Mouse (Mus musculus) MEL (cell line): Measurements from ENCODE around the gene Gm49325. TPM values are rescaled to one million over a fixed set of nuclear protein-coding genes. Genes with fewer than 3 reads are reported as not detected.

Experiments
- DNase-seq: peaks from one replicate; pipeline ENCODE4 v3.0.0; 2011; ENCODE audit warnings: low read depth, low spot score
- H3K27ac ChIP-seq: 2 replicates; pipeline ENCODE4 v1.5.1; 2012; ENCODE audit warnings: low read depth, mild to moderate bottlenecking, control low read depth, low read length, moderate library complexity; ENCODE audit not compliant: control insufficient read depth
- H3K27me3 ChIP-seq, 2 experiments: fragments of 150-350 bp in 1 of 2; sonication (generic) in 1 of 2; 2 replicates each; pipeline ENCODE4 v1.6.1; 2012; ENCODE audit warnings: low read length in 2 of 2, mild to moderate bottlenecking in 2 of 2, improper control_type of control experiment in 1 of 2, moderate library complexity in 1 of 2; ENCODE audit not compliant: insufficient read depth in 2 of 2, control insufficient read depth in 1 of 2
- H3K36me3 ChIP-seq, 2 experiments: 2 replicates each; pipeline ENCODE4 v1.6.1; 2012 to 2014; ENCODE audit warnings: low read length in 2 of 2, improper control_type of control experiment in 1 of 2, inconsistent platforms in 1 of 2, mild to moderate bottlenecking in 1 of 2; ENCODE audit not compliant: insufficient read depth in 2 of 2, control insufficient read depth in 1 of 2
- H3K4me1 ChIP-seq, 2 experiments: fragments of 150-350 bp in 1 of 2; sonication (generic) in 1 of 2; 2 replicates each; pipeline ENCODE4 v1.6.1; 2012; ENCODE audit warnings: low read length in 2 of 2, improper control_type of control experiment in 1 of 2, mild to moderate bottlenecking in 1 of 2; ENCODE audit not compliant: insufficient read depth in 2 of 2, control insufficient read depth in 1 of 2
- H3K4me3 ChIP-seq, 2 experiments: fragments of 150-350 bp in 1 of 2; sonication (generic) in 1 of 2; 2 replicates each; pipeline ENCODE4 v1.5.1; 2012; ENCODE audit warnings: low read depth in 2 of 2, low read length in 2 of 2, mild to moderate bottlenecking in 2 of 2, moderate library complexity in 2 of 2, control low read depth in 1 of 2, improper control_type of control experiment in 1 of 2; ENCODE audit not compliant: control insufficient read depth in 1 of 2, insufficient read depth in 1 of 2
- H3K79me2 ChIP-seq: 2 replicates; pipeline ENCODE4 v1.6.1; 2012; ENCODE audit warnings: mild to moderate bottlenecking, low read length, moderate library complexity; ENCODE audit not compliant: control insufficient read depth, poor library complexity, insufficient read depth
- H3K9ac ChIP-seq: 2 replicates; pipeline ENCODE4 v1.6.1; 2012; ENCODE audit warnings: low read depth, mild to moderate bottlenecking, control low read depth, low read length, moderate library complexity; ENCODE audit not compliant: control insufficient read depth, poor library complexity, severe bottlenecking
- H3K9me3 ChIP-seq: fragments of 150-350 bp; sonication (generic); replicated peaks from 2 replicates; pipeline ENCODE4 v1.6.1; 2012; ENCODE audit warnings: mild to moderate bottlenecking, low read length, improper control_type of control experiment, moderate library complexity; ENCODE audit not compliant: insufficient read depth
- CHD1 ChIP-seq: IDR thresholded peaks from 2 replicates; pipeline ENCODE4 v1.6.1; 2012; ENCODE audit warnings: low read depth, mild to moderate bottlenecking, inconsistent platforms, low read length, improper control_type of control experiment
- CTCF ChIP-seq, 3 experiments: IDR thresholded peaks in 2 of 3; conservative IDR thresholded peaks in 1 of 3; 2 replicates each; pipeline ENCODE4 v1.5.1; 2011 to 2012; ENCODE audit warnings: low read length in 3 of 3, low read depth in 2 of 3, mild to moderate bottlenecking in 2 of 3, improper control_type of control experiment in 1 of 3, inconsistent platforms in 1 of 3, mixed read lengths in 1 of 3, moderate library complexity in 1 of 3; ENCODE audit not compliant: control insufficient read depth in 1 of 3, insufficient read depth in 1 of 3, poor library complexity in 1 of 3, severe bottlenecking in 1 of 3
- ETS1 ChIP-seq: IDR thresholded peaks from 2 replicates; pipeline ENCODE4 v1.6.1; 2012; ENCODE audit warnings: low read depth, mild to moderate bottlenecking, inconsistent platforms, low read length, improper control_type of control experiment, moderate library complexity
- GABPA ChIP-seq: IDR thresholded peaks from 2 replicates; pipeline ENCODE4 v1.6.1; 2012; ENCODE audit warnings: low read depth, mild to moderate bottlenecking, inconsistent platforms, low read length, improper control_type of control experiment, moderate library complexity
- MAX ChIP-seq: IDR thresholded peaks from 2 replicates; pipeline ENCODE4 v1.6.1; 2011; ENCODE audit warnings: low read length, improper control_type of control experiment
- MEF2A ChIP-seq: IDR thresholded peaks from 2 replicates; pipeline ENCODE4 v1.6.1; 2014; ENCODE audit warnings: low read depth, mild to moderate bottlenecking, inconsistent platforms, low read length, improper control_type of control experiment; ENCODE audit not compliant: poor library complexity, insufficient replicate concordance, severe bottlenecking; ENCODE audit errors: extremely low read depth
- MXI1 ChIP-seq: IDR thresholded peaks from 2 replicates; pipeline ENCODE4 v1.6.1; 2011; ENCODE audit warnings: mild to moderate bottlenecking, low read depth, low read length, improper control_type of control experiment
- MYB ChIP-seq: IDR thresholded peaks from 2 replicates; pipeline ENCODE4 v1.6.1; 2011; ENCODE audit warnings: mild to moderate bottlenecking, low read depth, low read length, improper control_type of control experiment
- MYC ChIP-seq: IDR thresholded peaks from 2 replicates; pipeline ENCODE4 v1.6.1; 2011; ENCODE audit warnings: low read depth, mild to moderate bottlenecking, low read length, improper control_type of control experiment, moderate library complexity
- NRF1 ChIP-seq: IDR thresholded peaks from 2 replicates; pipeline ENCODE4 v1.6.1; 2014; ENCODE audit warnings: low read depth, mild to moderate bottlenecking, inconsistent platforms, low read length, improper control_type of control experiment, moderate library complexity; ENCODE audit not compliant: poor library complexity, insufficient read depth, severe bottlenecking
- POLR2A ChIP-seq, 2 experiments: IDR thresholded peaks; 2 replicates each; pipeline ENCODE4 v1.6.1; 2011 to 2012; ENCODE audit warnings: low read length in 2 of 2, mild to moderate bottlenecking in 2 of 2, control low read depth in 1 of 2, improper control_type of control experiment in 1 of 2, low read depth in 1 of 2, moderate library complexity in 1 of 2; ENCODE audit not compliant: control insufficient read depth in 1 of 2, insufficient read depth in 1 of 2, poor library complexity in 1 of 2
- POLR2AphosphoS2 ChIP-seq: IDR thresholded peaks from 2 replicates; pipeline ENCODE4 v1.6.1; 2011; ENCODE audit warnings: low read length, improper control_type of control experiment
- POLR2AphosphoS5 ChIP-seq: IDR thresholded peaks from 2 replicates; pipeline ENCODE4 v1.6.1; 2012; ENCODE audit warnings: low read depth, borderline replicate concordance, mild to moderate bottlenecking, inconsistent platforms, low read length, moderate library complexity, mixed read lengths
- RAD21 ChIP-seq: IDR thresholded peaks from 2 replicates; pipeline ENCODE4 v1.6.1; 2011; ENCODE audit warnings: mild to moderate bottlenecking, low read depth, low read length, improper control_type of control experiment
- RCOR1 ChIP-seq: IDR thresholded peaks from 2 replicates; pipeline ENCODE4 v1.6.1; 2012; ENCODE audit warnings: low read depth, mild to moderate bottlenecking, inconsistent platforms, low read length, improper control_type of control experiment
- SMC3 ChIP-seq: IDR thresholded peaks from 2 replicates; pipeline ENCODE4 v1.6.1; 2011; ENCODE audit warnings: low read depth, low read length, improper control_type of control experiment
- TAL1 ChIP-seq: IDR thresholded peaks from 2 replicates; pipeline ENCODE4 v1.6.1; 2012; ENCODE audit warnings: mild to moderate bottlenecking, inconsistent platforms, low read length, moderate library complexity, mixed read lengths
- TCF12 ChIP-seq: IDR thresholded peaks from 2 replicates; pipeline ENCODE4 v1.6.1; 2014; ENCODE audit warnings: low read depth, mild to moderate bottlenecking, inconsistent platforms, low read length, improper control_type of control experiment, moderate library complexity
- USF1 ChIP-seq: IDR thresholded peaks from 2 replicates; pipeline ENCODE4 v1.6.1; 2014; ENCODE audit warnings: low read depth, mild to moderate bottlenecking, inconsistent platforms, low read length, improper control_type of control experiment, moderate library complexity
- ZC3H11A ChIP-seq: IDR thresholded peaks from 2 replicates; pipeline ENCODE4 v1.6.1; 2012; ENCODE audit warnings: low read depth, mild to moderate bottlenecking, inconsistent platforms, low read length, improper control_type of control experiment
- polyA plus RNA-seq, 2 experiments: library from polyadenylated mRNA; stranded (reverse) in 1 of 2; unstranded in 1 of 2; fragments of >175 nt in 1 of 2; fragments of >200 nt in 1 of 2; gene quantifications; 2 replicates each; pipeline versions ENCODE4 v1.2.1 to v1.2.4; 2012; ENCODE audit warnings: low replicate concordance in 2 of 2, low read depth in 1 of 2; ENCODE audit not compliant: insufficient read length in 2 of 2, insufficient read depth in 1 of 2, missing spikeins in 1 of 2
- total RNA-seq: library from RNA; depleted of rRNA; stranded (reverse); fragments of 300-350 nt; gene quantifications from 2 replicates; pipeline ENCODE4 v1.2.3, GENCODE M21; 2012

The Gm49325 gene
- total and polyA plus RNA-seq, 3 experiments = 1.0 to 3.7 TPM; not detected in 1

DNA sequence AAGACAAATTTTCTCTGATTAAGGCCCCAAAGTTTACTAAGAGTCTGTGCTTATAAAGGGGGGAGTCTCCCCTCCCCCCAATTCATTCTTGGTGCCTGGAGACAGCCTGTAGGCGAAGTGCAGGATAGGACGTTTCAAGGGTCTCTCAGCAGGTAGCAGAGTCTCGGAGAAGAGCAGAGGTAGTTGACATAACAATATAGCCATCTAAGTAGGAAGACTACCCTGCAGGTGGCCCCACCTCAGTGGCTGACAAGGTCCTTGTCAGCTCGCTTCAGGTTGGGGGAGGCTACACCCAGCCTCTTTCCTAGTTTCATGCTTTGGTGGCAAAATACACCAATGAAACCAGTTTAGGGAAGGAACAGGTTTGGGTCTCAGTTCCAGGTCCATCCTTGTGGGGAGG, 3.0 kb upstream of the Gm49325 start:
- Histone ChIP-seq H3K27ac (no peak overlapping the region), H3K36me3 (peaks cover 2 to 14% of the 10 kb centered on the region in 2 experiments), H3K9ac (no peak overlapping the region), H3K9me3 (no peaks in the 10 kb centered on the region), H3K4me3 (no peak overlapping the region), H3K79me2 (peaks cover 18% of the 10 kb centered on the region), H3K4me1 (peaks cover 6 to 26% of the 10 kb centered on the region in 2 experiments; a peak in 3 of 4 replicates), H3K27me3 (no peaks in the 10 kb centered on the region)
- TF ChIP-seq ZC3H11A (no peak), MYC (no peak), GABPA (no peak), USF1 (no peak), ETS1 (no peak), TCF12 (no peak), POLR2AphosphoS2 (no peak), RCOR1 (no peak), MEF2A (no peak), MXI1 (no peak), MYB (no peak), MAX (no peak), POLR2A (IDR thresholded peaks at IDR 0.05; ENCODE audit: control insufficient read depth in 1 of 2, insufficient read depth in 1 of 2, low read depth in 1 of 2, low read length in 2 of 2, poor library complexity in 1 of 2) (no peak)
- no peak for DNase-seq

DNA sequence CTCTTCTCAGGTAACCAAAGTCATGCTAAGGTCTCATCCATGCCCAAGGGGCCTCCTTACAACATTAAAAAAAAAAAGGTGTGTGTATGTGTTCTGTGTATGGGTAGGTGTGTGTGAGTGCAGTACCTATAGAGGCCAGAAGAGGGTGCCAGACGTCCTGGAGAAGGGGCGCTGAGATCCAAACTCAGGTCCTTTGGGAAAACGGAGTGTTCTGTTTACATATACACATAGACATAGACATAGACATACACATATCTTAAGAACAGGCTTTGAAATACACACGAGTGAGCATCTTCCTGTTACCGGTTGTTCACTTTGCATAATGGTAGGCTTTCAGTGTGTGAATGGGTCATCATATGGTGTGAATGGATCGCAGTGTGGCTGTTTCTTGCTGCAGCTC, 1.9 kb upstream of the Gm49325 start:
- H3K9ac ChIP-seq = no peak overlapping the region
- H3K4me3 ChIP-seq = no peak overlapping the region
- TF ChIP-seq POLR2AphosphoS5 (no peak), MAX (no peak), CTCF (IDR thresholded peaks at IDR 0.05 in 2 of 3, conservative IDR thresholded peaks at IDR 0.05 in 1 of 3; ENCODE audit: control insufficient read depth in 1 of 3, insufficient read depth in 1 of 3, low read depth in 2 of 3, low read length in 3 of 3, poor library complexity in 1 of 3, severe bottlenecking in 1 of 3) (peak; percentile 59 to 84 (median 64)), RAD21 (peak; percentile 32), CHD1 (no peak), ZC3H11A (no peak), SMC3 (0 out of 2 replicates have a peak, but pooled peaks have one; percentile 27), TAL1 (no peak), NRF1 (no peak)
- peak; percentile 49 for DNase-seq
- peaks cover 2 to 21% of the 10 kb centered on the region in 2 experiments for H3K36me3 ChIP-seq
- H3K27ac ChIP-seq = no peak overlapping the region
- H3K79me2 ChIP-seq = peaks cover 26% of the 10 kb centered on the region
- no peaks in the 10 kb centered on the region for H3K9me3 ChIP-seq
- no peaks in the 10 kb centered on the region for H3K27me3 ChIP-seq
- peaks cover 6 to 26% of the 10 kb centered on the region in 2 experiments; a peak in 3 of 4 replicates for H3K4me1 ChIP-seq
